Mouse (Mus musculus) stomach, postnatal 0 days (tissue): ENCODE measurements around the gene Snx32. TPM values are rescaled to one million over a fixed set of nuclear protein-coding genes. Genes with fewer than 3 reads are reported as not detected.

Experiments
- ATAC-seq: fragments of 200-750 bp; cut with Nextera tagmentation; 2 replicates; pipeline ENCODE4 v1.8.0; 2017; ENCODE audit not compliant: low FRiP score, low TSS enrichment
- DNase-seq: peaks from one replicate; pipeline ENCODE4 v3.0.0-alpha.2; 2016; ENCODE audit warnings: low spot score
- H3K27ac ChIP-seq: fragments of 300-500 bp; sonication (generic); replicated peaks from 2 replicates; pipeline ENCODE4 v1.5.1; 2014; ENCODE audit warnings: mild to moderate bottlenecking, control low read depth
- H3K27me3 ChIP-seq: fragments of 300-500 bp; sonication (generic); 2 replicates; pipeline ENCODE4 v1.6.1; 2014; ENCODE audit warnings: low read length; ENCODE audit not compliant: control insufficient read depth, insufficient read depth
- H3K36me3 ChIP-seq: fragments of 300-500 bp; sonication (generic); 2 replicates; pipeline ENCODE4 v1.6.1; 2014; ENCODE audit warnings: low read length, mixed read lengths; ENCODE audit not compliant: control insufficient read depth, insufficient read depth
- H3K4me1 ChIP-seq: fragments of 300-500 bp; sonication (generic); replicated peaks from 2 replicates; pipeline ENCODE4 v1.6.1; 2014; ENCODE audit warnings: antibody characterized with exemption; ENCODE audit not compliant: control insufficient read depth, insufficient read depth
- H3K4me2 ChIP-seq: fragments of 300-500 bp; sonication (generic); replicated peaks from 2 replicates; pipeline ENCODE4 v1.6.1; 2014; ENCODE audit warnings: low read depth, mild to moderate bottlenecking, control low read depth, moderate library complexity
- H3K4me3 ChIP-seq: fragments of 300-500 bp; sonication (generic); 2 replicates; pipeline ENCODE4 v1.5.1; 2014; ENCODE audit warnings: low read depth, low read length, control low read depth
- H3K9ac ChIP-seq: fragments of 300-500 bp; sonication (generic); 2 replicates; pipeline ENCODE4 v1.6.1; 2014; ENCODE audit warnings: mild to moderate bottlenecking, low read length, control low read depth, mixed read lengths
- H3K9me3 ChIP-seq: fragments of 300-500 bp; sonication (generic); 2 replicates; pipeline ENCODE4 v1.6.1; 2016; ENCODE audit warnings: low read length; ENCODE audit not compliant: control insufficient read depth
- CTCF ChIP-seq: IDR thresholded peaks from 2 replicates; pipeline ENCODE4 v1.5.1; 2016; ENCODE audit warnings: antibody characterized with exemption, low read depth, mild to moderate bottlenecking, moderate library complexity
- EP300 ChIP-seq: optimal IDR thresholded peaks from 2 replicates; pipeline ENCODE3; 2016; ENCODE audit warnings: antibody characterized with exemption
- WGBS: fragments of 180-500 bp; shearing (Covaris S2); extraction: QIAGEN DNeasy Blood & Tissue Kit; methylation state at CpG from one replicate; pipeline ENCODE4 v1.1.7; 2014; 5-methylcytosine and 5-hydroxymethylcytosine counted together
- polyA plus RNA-seq: library from polyadenylated mRNA; unstranded; fragments of >200 nt; fragmentation: Nextera tagmentation; extraction: Ambion mirVana; gene quantifications from 2 replicates; pipeline ENCODE4 v1.2.1, GENCODE M21; 2015

The Snx32 gene
- polyA plus RNA-seq, 1 experiment from 2014 or later = 2.8 TPM

- TF ChIP-seq EP300 = no peak
- TF ChIP-seq CTCF = no peak
- H3K4me3 ChIP-seq = no peak overlapping the region
- H3K9ac ChIP-seq = no peak overlapping the region
- peaks cover 2% of the 10 kb centered on the region; the same call in 1 of the 2 replicates for H3K4me1 ChIP-seq
- ATAC-seq = no peak
- no peak for DNase-seq
- peak overlapping the region; percentile 40; the same call in 1 of the 2 replicates for H3K27ac ChIP-seq
- H3K4me2 ChIP-seq = no peak overlapping the region
- WGBS = 66% methylated on average over 7 of the region's 7 CpGs
- peaks cover 7% of the 10 kb centered on the region for H3K36me3 ChIP-seq
- no peaks in the 10 kb centered on the region for H3K27me3 ChIP-seq
- no peaks in the 10 kb centered on the region for H3K9me3 ChIP-seq
Observed at GRCm38 (mm10) chr19:5459019-5459418, 51.3 kb downstream of the Snx32 start.

- Histone ChIP-seq H3K27ac (peak within 1 kb of the TSS; percentile 98), H3K9me3 (no peaks in the 10 kb centered on the region), H3K9ac (peak within 1 kb of the TSS; percentile 91), H3K36me3 (peaks cover 5% of the 10 kb centered on the region), H3K27me3 (no peaks in the 10 kb centered on the region), H3K4me3 (peak within 1 kb of the TSS; percentile 82), H3K4me1 (peaks cover 2% of the 10 kb centered on the region; the same call in 1 of the 2 replicates), H3K4me2 (peak within 1 kb of the TSS; percentile 91)
- no peak for TF ChIP-seq EP300
- no peak for DNase-seq
- ATAC-seq = no peak
- 5% methylated on average over 14 of the region's 14 CpGs for WGBS
Observed at GRCm38 (mm10) chr19:5457746-5458442, 52.4 kb downstream of the Snx32 start, which contains the start of gene Ccdc85b. Gene Ccdc85b (minus strand): TSS chr19:5457894.

GRCm38 (mm10) chr19:5456922-5457745 lies 53.2 kb downstream of the Snx32 start:
- TF ChIP-seq EP300 (no peak), CTCF (peak; percentile 18; the same call in 1 of the 2 replicates)
- peaks cover 5% of the 10 kb centered on the region for H3K36me3 ChIP-seq
- H3K27me3 ChIP-seq = no peaks in the 10 kb centered on the region
- peak; percentile 86 for ATAC-seq
- peak; percentile 94 for DNase-seq
- H3K4me3 ChIP-seq = peak overlapping the region; percentile 82
- WGBS = under 1% methylated on average over 69 of the region's 70 CpGs
- H3K9me3 ChIP-seq = no peaks in the 10 kb centered on the region
- peak overlapping the region; percentile 91 for H3K4me2 ChIP-seq
- H3K4me1 ChIP-seq = peaks cover 2% of the 10 kb centered on the region; the same call in 1 of the 2 replicates
- H3K27ac ChIP-seq = peak overlapping the region; percentile 98
- peak overlapping the region; percentile 91 for H3K9ac ChIP-seq

- H3K4me3 ChIP-seq = peak overlapping the region; percentile 82
- ATAC-seq (peak; percentile 8), DNase-seq (no peak)
- peaks cover 2% of the 10 kb centered on the region; the same call in 1 of the 2 replicates for H3K4me1 ChIP-seq
- no peaks in the 10 kb centered on the region for H3K27me3 ChIP-seq
- H3K9ac ChIP-seq = peak overlapping the region; percentile 91
- WGBS = 4% methylated on average over 25 of the region's 26 CpGs
- H3K4me2 ChIP-seq = peak overlapping the region; percentile 91
- H3K9me3 ChIP-seq = no peaks in the 10 kb centered on the region
- peaks cover 5% of the 10 kb centered on the region for H3K36me3 ChIP-seq
- TF ChIP-seq CTCF (no peak), EP300 (no peak)
- H3K27ac ChIP-seq = peak overlapping the region; percentile 98
Observed at GRCm38 (mm10) chr19:5456241-5456921, 54.0 kb downstream of the Snx32 start.

DNA sequence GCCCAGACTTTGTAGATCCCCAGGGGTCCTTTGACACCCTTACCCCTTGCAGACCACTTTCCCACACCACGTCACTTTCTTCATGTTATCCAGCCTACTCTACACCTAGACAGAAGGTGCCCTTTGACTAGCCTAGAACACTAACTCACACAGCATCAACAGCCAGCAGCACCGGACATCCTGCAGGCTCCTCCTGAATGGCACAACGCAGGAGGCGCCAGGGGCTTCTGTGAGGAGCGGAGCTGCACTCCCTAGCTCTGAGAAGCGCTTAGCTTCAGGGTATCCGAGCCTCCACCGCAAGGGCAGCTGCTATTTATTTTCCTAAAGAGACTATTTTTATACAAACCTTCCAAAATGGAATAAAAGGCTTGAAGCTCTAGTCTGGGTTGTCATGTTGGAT lies 54.8 kb downstream of the Snx32 start:
- 47% methylated on average over 8 of the region's 8 CpGs for WGBS
- Histone ChIP-seq H3K27me3 (no peaks in the 10 kb centered on the region), H3K4me2 (peak overlapping the region; percentile 91), H3K27ac (no peak overlapping the region; the same call in 1 of the 2 replicates), H3K36me3 (peaks cover 5% of the 10 kb centered on the region), H3K9ac (peak overlapping the region; percentile 91), H3K9me3 (no peaks in the 10 kb centered on the region), H3K4me1 (peaks cover 2% of the 10 kb centered on the region; the same call in 1 of the 2 replicates), H3K4me3 (peak overlapping the region; percentile 82)
- ATAC-seq (no peak), DNase-seq (no peak)
- TF ChIP-seq EP300 = no peak
- no peak for TF ChIP-seq CTCF
